In the genomic region with DNA sequence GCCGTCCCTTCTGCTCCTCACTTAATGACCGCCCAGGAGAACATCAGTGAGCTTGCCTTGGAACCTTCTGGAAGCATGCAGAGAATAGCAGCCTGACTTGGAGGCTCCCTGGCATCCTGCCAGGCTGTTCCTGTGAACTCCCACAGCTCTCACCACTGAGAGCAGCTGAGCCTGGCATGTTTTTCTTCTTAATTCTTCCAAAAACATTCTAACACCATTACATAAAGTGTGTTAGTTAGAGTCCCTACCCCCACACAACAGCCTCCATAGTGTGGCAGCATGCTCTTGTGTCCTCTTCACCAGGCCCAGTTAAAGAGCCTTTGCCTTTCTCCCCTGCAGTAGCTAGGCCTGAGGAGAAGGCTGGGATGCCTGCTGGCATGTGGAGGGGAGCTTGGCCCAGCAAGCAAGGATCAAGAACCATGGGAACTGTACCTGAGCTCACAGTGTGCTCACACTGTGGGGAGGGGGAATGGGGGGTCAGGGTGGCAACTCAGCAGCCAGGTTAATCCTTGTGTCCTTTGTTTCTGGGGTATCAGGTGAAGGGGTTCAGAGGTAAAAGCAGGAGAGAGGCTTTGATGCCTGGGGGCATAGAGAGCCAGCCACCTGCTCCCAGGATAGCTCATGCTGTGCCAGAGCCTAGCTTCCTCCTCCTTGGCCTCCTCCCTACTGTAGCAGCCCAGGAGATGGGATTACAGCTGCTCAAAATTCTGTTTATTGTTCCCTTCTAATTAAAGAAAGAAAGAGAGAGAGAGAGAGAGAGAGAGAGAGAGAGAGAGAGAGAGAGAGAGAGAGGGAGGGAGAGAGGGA, we compare ENCODE assay signal across 1 mouse cellular context.
TF ChIP-seq lines count a peak whose summit lies in the region.

No protein-coding gene starts in this region.

TF ChIP-seq in MEL, 35 proteins besides CTCF, POLR2A, EP300 and RAD21:
- no peak for TF ChIP-seq ZC3H11A (IDR thresholded peaks at IDR 0.05; ENCODE audit: low read depth, low read length)
- no peak for TF ChIP-seq ZMIZ1 (IDR thresholded peaks at IDR 0.05; ENCODE audit: low read depth, low read length)
- TF ChIP-seq CHD1 (IDR thresholded peaks at IDR 0.05; ENCODE audit: low read depth, low read length): no peak
- no peak for TF ChIP-seq MXI1 (IDR thresholded peaks at IDR 0.05; ENCODE audit: low read depth, low read length)
- TF ChIP-seq BHLHE40 (IDR thresholded peaks at IDR 0.05; ENCODE audit: borderline replicate concordance, low read depth, low read length): no peak
- no peak for TF ChIP-seq MEF2A (IDR thresholded peaks at IDR 0.05; ENCODE audit: extremely low read depth, insufficient replicate concordance, low read depth, low read length, poor library complexity, severe bottlenecking)
- TF ChIP-seq NELFE (IDR thresholded peaks at IDR 0.05; ENCODE audit: low read depth, low read length): no peak
- no peak for TF ChIP-seq ZNF384 (IDR thresholded peaks at IDR 0.05; ENCODE audit: low read depth, low read length)
- TF ChIP-seq SMC3 (IDR thresholded peaks at IDR 0.05; ENCODE audit: low read depth, low read length): no peak
- TF ChIP-seq JUND (IDR thresholded peaks at IDR 0.05; ENCODE audit: low read depth, low read length): no peak
- no peak for TF ChIP-seq UBTF (IDR thresholded peaks at IDR 0.05; ENCODE audit: borderline replicate concordance, insufficient read depth, low read depth, low read length)
